Mouse (Mus musculus): ENCODE results near the gene D130052B06Rik.
A peak's percentile ranks its signal among the peaks of the same experiment; 100 is the strongest.

D130052B06Rik gene

DNA sequence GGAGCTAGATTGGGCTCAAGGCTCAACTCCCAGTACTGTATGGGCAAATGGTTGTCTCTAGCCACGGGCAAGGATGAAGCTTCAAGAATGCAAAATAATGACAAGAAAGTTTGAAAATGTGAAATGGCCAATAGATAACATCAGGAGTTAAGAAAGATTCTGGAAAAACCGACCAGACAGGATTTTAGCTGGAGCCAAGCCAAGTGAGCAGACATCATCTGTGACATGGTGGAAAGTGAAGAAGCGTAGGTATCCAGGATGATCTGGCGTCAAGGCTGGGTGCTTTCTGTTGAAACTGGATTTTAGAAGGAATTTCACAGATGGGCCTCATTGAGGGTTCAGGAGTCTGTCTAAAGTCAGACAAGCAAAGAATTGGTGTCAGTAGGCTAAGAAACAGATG, at the start of gene D130052B06Rik:
D130052B06Rik (plus strand) TSS at position 317 of the 400 bp plus-strand sequence.
- no peak for DNase-seq (ENCODE audit: extremely low spot score, low spot score)

DNA sequence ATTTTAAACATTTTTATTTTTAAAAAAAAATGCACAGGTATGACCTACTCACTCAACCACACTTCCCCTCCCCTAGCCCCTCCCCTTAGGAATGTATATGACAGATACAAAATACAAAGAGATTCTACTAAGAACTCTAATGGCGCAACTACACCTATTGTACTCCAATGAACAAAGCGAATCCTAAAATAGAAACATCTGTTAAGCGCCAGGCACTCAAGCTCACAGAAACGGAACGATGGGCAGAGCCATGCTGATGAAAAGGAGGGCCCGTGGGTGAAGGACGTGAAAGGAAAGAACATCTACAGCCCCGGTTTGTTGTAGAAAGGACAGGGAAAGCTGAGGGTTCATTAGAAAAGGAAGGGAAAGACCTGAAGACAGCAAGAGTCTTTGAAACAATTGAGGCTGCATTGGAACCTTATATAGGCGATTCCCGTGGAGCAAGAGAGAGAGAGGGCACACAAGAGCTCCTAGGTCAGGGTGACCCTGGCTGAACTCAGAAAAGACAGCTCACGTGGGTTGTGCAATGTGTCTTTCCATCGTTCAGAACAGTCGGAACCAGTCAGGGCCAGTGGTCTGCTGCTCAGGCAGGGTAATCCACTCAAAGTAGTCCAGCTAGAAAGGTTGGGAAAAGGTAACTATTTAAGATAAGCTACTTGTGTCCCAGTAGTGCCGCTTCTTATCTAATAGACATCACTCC, 48.1 kb upstream of the D130052B06Rik start:
- no peak for DNase-seq (ENCODE audit: extremely low spot score, low spot score)

DNA sequence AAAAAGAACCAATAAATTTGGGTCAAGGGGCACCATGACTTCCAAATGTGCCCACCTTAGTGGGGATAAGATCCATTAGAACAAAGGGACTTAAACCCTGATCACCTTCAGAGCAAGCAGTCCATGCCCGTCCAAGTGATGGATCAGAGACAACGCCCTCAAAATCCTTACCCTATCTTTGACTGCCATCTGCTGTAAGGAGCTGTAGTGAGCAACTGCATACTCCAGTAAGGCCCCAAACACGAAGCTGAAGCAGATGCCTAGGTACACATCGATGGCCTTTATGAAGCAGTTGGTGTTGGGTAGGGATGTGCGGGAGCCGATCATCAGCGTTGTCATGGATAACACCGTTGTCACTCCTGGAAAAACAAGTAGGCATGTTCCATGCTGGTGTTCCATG, 45.0 kb upstream of the D130052B06Rik start:
- DNase-seq (ENCODE audit: extremely low spot score, low spot score): no peak

DNA sequence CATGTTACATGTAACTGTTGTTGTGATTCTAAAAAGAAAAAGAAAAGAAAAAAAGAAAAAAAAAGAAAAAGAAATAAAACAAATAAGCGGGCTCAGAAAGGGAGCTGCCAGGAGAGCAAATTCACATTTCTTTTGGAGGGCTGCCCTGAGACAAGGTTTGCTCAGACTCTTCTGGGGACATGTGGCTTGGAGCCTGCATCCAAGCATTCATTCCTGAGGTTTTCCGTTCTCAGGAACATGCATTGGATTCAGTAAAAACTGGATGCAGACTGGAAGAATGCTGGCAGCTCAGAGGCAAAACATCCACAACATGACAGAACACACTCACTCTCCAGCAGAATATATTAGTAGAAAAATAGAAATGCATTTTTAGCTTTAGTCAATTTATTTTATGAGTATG, 35.2 kb upstream of the D130052B06Rik start:
- DNase-seq (ENCODE audit: extremely low spot score, low spot score): no peak

DNA sequence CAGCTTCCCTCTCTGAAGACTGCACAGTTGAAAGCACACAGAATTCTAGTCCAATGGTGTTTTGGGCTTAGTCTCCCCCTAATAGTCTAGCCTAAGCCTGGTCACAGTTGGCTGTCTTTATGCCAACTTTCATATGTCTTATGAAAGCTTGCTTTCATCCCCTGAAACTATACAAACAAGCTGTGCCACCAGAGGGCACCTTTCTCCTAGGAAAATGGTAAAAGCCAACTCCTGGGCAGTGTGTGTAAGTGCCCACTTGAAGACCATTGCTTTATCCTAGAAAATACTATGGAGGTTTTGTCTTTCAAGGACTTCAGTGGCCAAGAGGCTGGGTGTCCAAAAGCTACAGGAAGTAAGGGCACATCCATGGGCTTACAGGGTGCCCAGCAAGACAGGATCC, 28.7 kb upstream of the D130052B06Rik start:
- DNase-seq (ENCODE audit: extremely low spot score, low spot score): no peak

DNA sequence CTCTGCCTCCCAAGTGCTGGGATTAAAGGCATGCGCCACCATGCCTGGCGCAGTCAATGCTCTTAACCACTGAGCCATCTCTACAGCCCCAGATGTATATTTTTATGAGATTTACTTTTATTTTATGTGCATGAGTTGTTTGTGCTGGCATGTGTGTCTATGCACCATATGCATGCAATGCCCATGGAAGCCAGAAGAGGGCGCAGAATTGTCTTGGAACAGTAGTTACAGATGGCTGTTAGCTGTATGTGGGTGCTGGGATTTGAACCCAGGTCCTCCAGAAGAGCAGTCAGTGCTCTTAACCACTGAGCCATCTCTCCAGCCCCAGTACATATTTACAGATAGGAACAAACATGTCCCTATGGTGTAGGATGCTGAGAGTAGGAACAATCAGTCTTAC, 24.2 kb upstream of the D130052B06Rik start:
- no peak for DNase-seq (ENCODE audit: extremely low spot score, low spot score)

DNA sequence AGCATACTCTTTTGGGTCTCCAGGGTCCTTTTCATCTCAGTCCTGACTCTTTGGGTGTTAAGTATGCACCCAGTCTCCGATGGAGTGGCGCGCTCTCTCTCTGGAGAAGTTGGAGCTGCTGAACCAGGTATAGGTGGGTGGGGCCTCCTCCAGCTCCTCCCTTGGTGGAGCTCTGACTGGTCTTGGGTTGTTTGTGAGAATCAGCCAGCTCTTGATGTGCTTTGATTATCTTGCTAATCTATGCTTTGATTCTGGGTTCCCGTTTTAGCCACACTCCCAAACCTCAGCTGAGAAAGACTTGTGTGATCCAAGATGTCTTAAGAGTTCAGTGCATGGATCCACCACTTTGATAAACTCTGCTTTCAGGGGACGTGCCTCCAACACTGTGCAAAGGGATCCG, 20.2 kb upstream of the D130052B06Rik start, which contains the start of gene Gabrp:
Gabrp (minus strand) TSS at position 101 of the 400 bp plus-strand sequence.
- DNase-seq (ENCODE audit: extremely low spot score, low spot score): no peak

DNA sequence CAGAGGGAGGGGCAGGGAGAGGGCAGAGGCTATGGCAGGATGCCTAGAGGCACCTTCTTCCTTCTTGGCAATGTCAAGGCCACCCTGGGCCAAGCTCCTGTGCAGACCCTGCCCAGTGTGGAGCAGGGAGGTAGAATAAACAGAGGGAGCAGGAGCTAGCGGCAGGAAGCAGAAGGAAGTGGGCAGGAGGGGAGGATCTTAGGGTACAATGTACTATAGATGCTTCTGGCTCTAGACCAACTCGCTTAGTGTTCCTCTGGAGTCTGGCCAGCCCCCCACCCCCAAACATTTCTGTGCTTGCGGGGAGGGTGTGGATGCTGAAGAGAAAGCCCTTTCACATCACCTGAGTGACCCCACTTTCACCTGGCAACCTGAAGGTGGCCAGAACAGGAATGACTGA, 19.5 kb upstream of the D130052B06Rik start:
- no peak for DNase-seq (ENCODE audit: extremely low spot score, low spot score)

DNA sequence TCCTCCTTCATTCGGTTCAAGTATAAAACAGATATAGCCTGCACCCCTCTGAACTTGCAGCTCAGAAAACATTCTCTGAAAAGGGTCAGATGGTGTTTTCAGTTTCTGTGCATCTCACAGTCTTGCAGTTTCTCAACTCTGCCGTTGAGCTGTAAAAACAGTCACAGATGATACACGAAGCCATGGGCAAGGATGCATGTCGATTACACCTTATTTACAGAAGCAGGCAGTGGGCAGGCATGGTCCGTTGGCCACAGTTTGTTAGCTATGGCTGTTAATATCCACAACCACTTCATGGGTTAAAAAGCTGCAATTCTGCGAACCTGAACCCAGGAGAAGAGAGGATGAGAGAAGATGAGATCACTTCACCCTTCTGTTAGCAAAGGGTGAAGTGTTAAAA, 12.5 kb upstream of the D130052B06Rik start:
- no peak for DNase-seq (ENCODE audit: extremely low spot score, low spot score)

DNA sequence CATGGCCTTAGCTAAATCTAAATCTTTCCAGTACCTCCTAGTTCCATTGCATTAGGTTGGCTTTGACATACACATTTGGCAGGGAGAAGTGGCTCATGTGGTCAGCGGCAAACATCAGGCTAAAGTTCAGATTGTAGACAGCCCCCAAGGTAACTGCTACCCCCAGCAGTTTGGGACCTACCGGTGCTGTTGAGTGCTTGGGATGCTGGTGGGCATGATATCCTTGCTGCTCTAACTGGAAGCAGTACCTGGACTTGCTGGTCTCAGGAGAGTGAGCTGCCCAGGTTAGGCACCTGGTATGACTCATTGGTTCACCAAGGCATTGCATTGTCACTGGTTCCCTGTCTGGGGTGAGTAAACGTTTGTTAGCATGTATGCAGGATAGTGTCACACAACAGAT, 8.3 kb upstream of the D130052B06Rik start:
- no peak for DNase-seq (ENCODE audit: extremely low spot score, low spot score)

DNA sequence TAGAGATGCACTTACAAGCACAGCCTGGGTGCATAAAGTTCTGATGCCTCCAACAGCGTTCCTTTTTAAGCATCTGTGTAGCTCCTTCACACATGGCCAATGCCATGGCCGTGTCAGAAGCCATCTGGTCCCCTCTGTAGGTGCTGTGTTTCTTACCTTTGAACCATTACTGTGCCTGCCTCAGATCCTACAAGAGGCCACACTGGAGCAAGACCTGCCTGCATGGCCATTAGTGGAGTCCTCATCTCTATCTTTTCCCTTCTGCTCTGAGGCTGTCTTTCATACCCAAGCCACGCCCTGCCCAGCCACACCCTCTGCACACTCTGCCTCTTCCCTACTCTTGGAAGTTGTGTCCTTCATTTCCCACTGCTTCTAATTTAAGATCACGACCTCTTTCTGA, 6.3 kb upstream of the D130052B06Rik start:
- no peak for DNase-seq (ENCODE audit: extremely low spot score, low spot score)

DNA sequence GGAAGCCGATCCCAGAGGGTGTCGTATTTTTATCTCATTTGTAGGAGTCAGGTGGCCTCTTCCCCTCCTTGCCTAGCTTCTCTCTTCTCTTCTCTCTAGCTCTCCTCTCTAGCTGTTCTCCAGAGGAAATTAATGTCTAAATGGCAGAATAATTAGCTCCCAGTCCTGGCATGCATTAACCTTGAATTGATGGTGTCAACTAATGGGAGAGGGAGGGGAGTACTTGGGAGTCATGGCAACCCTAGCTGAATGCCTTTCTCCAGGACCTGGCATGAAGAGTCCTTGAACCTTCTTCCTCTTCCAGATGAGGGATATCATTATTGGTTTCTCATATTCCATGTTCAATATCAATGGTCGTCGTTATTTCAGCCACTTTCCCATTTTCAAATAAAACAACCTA, 2.4 kb upstream of the D130052B06Rik start:
- no peak for DNase-seq (ENCODE audit: extremely low spot score, low spot score)

DNA sequence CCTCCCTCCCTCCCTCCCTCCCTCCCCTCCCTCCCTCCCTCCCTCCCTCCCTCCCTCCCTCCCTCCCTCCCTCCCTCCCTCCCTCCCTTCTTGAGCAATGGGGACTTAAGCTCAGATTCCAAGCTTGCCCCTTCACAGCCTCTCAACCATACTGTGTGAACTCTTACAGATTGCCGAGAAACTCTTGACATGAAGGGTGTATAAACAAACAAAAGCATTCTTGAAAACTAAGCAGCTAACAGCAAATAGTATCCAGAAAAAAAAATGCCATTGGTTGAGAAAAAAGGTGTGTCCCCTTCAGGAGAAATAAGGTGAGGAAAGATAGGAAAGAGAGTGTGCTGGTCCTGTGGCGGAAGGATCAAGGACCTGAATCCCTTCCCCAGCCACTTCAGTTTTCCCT, 4.1 kb downstream of the D130052B06Rik start:
- no peak for DNase-seq (ENCODE audit: extremely low spot score, low spot score)

DNA sequence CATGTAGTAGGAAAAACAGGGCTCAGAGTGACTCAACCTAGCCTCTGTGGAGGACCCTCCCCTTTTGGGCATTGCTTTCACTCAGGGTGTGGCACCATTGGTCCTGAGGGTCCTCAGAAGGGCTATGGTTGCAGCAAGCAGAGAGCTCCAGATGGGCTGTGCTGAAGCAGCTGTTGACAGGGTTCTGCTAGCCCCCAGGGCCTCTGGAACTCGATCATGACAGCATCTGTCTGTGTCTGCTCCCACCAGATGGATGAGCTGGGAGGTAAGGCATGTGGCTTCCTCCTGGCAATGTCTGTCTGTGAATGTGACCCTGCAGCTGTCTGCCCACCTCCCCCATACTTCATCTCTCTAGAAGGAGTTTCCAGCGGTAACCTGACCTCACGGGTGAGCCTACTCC, 8.7 kb downstream of the D130052B06Rik start:
- peak; percentile 49 for DNase-seq (ENCODE audit: extremely low spot score, low spot score)

DNA sequence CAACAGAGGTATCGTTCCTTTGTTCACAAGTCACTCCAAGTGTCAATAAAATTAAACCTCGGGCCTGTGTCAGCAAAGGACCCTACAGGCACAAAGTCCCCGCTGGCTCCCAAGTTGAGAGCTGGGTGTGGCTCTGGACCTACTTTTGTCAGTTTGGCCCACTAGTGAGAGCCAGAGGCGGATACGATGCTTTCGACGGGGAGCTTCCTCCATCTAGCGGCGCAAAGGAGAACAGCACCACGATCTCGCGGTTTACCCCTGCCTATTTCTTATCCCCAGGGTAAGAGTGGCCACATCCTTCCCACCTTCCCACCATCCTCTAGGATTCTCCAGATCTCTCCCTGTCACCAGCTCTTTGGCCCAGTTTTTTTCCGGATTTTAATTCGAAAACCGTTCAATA, 15.1 kb downstream of the D130052B06Rik start:
- peak; percentile 73 for DNase-seq (ENCODE audit: extremely low spot score, low spot score)

DNA sequence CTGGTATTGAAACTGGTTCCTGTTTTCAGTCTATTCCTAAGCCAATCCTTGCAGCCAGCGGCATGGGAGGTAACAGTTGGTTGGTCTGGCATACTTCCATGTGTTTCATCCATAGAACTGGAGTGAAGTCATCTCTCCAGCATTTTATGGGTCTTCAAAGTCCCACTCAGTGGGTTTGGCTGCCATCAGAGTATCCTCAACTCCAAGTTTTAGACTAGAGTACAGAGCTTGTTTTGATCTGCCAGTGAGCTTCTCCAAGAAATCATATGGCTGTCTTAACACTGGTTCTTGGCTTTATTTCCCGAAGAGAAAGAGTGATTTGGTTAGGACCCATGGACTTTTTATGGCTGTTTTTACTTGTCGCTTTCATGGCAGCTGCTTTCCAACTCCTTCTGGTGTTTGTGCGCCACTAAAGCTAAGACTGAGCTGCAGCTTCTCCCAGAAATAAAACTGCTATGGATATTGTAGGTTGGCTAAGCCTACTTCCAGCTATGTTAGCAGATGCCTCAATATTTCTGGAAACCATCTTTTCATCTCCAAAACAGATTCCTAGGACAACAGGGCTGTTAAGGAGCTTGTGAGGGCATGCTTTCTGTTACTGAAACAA, 28.1 kb downstream of the D130052B06Rik start:
- DNase-seq (ENCODE audit: extremely low spot score, low spot score): no peak

DNA sequence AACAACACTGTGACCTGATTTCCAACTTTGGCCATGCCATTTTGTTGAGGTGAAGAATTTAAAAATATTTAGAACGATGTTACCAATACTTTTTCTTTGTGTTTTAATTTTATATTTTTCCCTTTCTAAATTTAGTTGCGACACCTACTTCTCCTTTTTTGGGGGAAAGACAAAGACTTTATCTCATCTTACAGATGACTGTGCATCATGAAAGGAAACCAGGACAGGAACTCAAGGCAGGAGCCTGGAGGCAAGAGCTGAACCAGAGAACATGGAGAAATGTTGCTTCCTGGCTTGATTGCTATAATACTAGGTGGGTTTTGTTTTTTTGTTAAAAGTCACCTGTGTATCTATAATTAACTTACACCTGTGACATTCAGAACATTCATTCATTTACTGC, 38.0 kb downstream of the D130052B06Rik start:
- no peak for DNase-seq (ENCODE audit: extremely low spot score, low spot score)

DNA sequence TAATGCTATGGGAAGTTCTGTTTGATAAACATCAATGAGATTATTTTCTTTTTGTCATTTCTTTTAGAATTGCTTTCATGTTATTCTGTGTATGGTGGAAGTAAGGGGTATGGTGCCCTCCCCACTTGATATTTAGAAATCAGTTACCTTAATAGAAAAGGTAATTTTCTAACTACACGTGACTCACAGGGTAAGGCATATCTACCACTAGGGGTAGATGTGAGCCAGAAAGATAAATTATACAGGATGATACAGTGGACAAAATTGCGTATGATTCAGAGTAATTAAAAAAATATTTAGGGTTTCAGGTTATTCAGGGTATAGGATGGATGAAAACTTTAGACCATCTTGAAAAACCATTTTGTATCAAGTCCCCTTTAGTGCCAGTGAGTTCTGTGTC, 50.3 kb downstream of the D130052B06Rik start:
- DNase-seq (ENCODE audit: extremely low spot score, low spot score): no peak

DNA sequence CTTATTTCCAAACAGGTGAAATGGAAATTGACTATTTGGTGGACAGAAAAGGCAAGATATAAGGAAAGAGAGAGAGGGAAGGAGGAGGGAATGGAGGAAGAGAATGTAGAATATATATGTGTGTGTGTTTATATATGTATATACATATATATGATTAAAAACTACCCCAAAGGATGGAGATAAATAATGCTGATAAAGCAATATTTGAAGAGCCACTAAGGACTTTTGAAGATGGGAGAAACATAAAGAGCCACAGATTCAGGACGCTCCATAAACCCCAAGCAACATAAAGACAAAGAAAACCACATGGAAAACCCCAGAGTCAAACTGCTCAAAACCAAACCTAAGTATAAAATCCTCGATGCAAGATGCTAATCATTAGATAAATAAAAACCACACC, 55.4 kb downstream of the D130052B06Rik start:
- no peak for DNase-seq (ENCODE audit: extremely low spot score, low spot score)

DNA sequence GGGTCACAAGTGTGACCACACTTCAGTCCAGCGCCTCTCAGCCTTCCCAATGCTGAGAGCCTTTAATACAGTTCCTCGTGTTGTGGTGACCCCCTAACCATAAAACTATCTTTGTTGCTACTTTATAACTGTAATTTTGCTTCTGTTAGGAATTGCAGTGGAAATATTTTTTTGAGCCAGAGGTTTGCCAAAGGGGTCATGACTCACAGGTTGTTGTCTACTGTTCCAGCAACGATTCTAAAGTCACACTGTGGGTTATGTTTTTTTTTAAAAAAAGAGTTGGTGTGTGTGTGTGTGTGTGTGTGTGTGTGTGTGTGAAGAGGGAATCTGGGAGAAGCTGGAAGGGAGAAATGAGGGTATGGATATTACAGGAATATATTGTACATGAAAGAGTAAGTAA, 56.1 kb downstream of the D130052B06Rik start:
- DNase-seq (ENCODE audit: extremely low spot score, low spot score): no peak

DNA sequence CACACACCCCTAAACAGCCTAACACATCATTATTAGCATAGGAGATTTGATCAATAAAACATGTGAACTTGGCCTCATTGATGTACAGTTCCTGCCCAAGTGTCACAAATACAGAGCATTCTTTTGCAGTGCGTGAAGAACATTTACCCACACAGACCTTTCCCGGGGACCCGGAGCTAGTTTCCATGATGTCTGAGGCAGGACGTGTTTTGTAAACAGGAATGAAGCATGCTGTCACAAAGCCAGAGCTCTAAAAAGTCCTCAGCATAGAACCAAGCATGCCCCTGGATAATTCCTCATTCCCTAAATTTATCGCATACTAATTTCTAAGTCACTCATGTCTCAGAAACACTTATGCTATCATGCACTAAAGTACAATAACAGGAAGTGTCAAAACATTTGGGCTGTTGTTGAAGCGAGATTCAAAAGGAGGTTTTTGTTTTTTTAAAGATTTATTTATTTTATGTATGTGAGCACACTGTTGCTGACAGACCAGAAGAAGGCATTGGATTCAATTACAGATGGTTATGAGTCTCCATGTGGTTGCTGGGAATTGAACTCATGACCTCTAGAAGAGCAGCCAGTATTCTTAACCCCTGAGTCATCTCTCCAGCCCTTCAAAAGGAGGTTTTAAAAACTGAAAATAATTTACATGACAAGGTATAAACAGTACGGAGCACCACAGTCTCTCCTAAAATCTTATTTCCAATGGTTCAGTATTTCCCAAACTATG, 56.9 kb downstream of the D130052B06Rik start:
- no peak for DNase-seq (ENCODE audit: extremely low spot score, low spot score)
